Mouse (Mus musculus): ENCODE measurements around the gene Mtfp1.

DNA sequence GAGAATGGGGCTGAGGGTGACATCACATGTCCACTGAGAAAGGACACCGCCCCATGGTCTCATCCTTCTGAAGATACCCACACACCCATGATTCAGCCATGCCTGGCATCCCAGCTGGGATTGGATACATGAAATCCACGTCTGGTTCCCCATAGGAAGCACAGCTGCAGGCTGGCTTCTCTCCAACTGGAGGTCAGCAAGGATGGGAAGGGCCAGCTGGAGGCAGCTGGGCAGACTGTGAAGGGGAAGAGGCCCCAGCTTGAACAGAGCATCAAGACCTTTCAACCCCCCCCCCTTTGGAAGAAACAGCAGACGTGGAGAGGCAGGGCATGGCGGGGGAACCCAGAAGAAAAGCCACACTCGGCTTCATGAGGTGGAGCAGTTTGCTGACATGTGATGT is 48.7 kb downstream of the Mtfp1 start:
- TF ChIP-seq POLR2A (IDR thresholded peaks at IDR 0.05; ENCODE audit: control insufficient read depth, extremely low read depth, insufficient read depth, low read length, poor library complexity) (no peak), CTCF (IDR thresholded peaks at IDR 0.05; ENCODE audit: borderline replicate concordance, control insufficient read depth, extremely low read depth, insufficient read depth, low read length, poor library complexity) (no peak)

Measured in thymus, adult 2 months (tissue).